Mouse (Mus musculus) megakaryocyte, embryonic 14.5 days (primary cell): ENCODE data around the gene Smyd3.

Source experiments
- FLI1 ChIP-seq: IDR thresholded peaks from 2 replicates; pipeline ENCODE4 v1.6.1; 2012; ENCODE audit warnings: low read length, inconsistent platforms, mixed read lengths
- GATA1 ChIP-seq: IDR thresholded peaks from 3 replicates; pipeline ENCODE4 v1.6.1; 2012; ENCODE audit warnings: mixed read lengths, low read length, inconsistent platforms, borderline replicate concordance

DNA sequence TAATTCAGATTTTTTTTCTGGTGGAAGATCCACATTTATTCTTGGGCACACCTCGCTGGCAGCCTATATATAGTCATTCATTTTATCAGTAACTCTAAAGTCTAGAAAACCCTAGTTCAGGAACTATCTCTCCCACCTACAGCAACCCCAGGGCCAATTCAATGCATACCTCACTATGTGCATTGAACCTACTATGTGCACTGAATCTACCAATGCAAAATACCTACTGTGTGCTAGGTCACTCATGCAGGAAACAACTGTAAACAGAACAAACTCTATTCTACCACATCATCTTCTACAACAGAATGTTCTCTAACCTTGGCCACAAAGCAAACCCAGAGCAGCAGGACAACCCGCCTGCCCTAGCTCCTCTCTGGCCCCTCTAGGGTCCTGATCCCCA is 484.9 kb downstream of the Smyd3 start:
- TF ChIP-seq FLI1: no peak
- no peak for TF ChIP-seq GATA1
